Comparison of ENCODE assay signal across 8 mouse cellular contexts in genomic region chr15:96639630-96640029, GRCm38 (mm10). TPM values are rescaled to one million over a fixed set of nuclear protein-coding genes. Genes with fewer than 3 reads are reported as not detected.
A peak's percentile ranks its signal among the peaks of the same experiment; 100 is the strongest.
DNase-seq lines count a peak whose midpoint lies in the region; ATAC-seq and TF ChIP-seq lines count a peak whose summit lies in the region.

No protein-coding gene starts in this region.

- H3K27ac ChIP-seq in heart, postnatal 0 days (ENCODE audit: low read depth) = 0 out of 2 replicates have a peak overlapping the region, but pooled peaks have one; percentile 19
- no peak overlapping the region for H3K27ac ChIP-seq in heart, adult 2 months
- H3K27ac ChIP-seq in cortical plate, adult 2 months (ENCODE audit: insufficient read depth, low read length) = no peak overlapping the region
- peak overlapping the region; percentile 100; the same call in 1 of the 2 replicates for H3K27ac ChIP-seq in hindbrain, embryonic 14.5 days
- H3K27ac ChIP-seq in midbrain, embryonic 14.5 days (replicated peaks; ENCODE audit: low read depth, low read length) = 0 out of 2 replicates have a peak overlapping the region, but pooled peaks have one; percentile 52

- no peaks in the 10 kb centered on the region; the same call in 1 of the 2 replicates for H3K36me3 ChIP-seq in heart, postnatal 0 days (replicated peaks; ENCODE audit: control insufficient read depth, insufficient read depth, low read length)
- no peaks in the 10 kb centered on the region for H3K36me3 ChIP-seq in heart, adult 2 months (ENCODE audit: control insufficient read depth, insufficient read depth, low read length)
- peaks cover 11% of the 10 kb centered on the region for H3K36me3 ChIP-seq in hindbrain, embryonic 14.5 days (replicated peaks; ENCODE audit: control insufficient read depth, insufficient read depth)
- H3K36me3 ChIP-seq in midbrain, embryonic 14.5 days (ENCODE audit: control insufficient read depth, insufficient read depth, low read length) = peaks cover 15% of the 10 kb centered on the region; the same call in 1 of the 2 replicates

- no peaks in the 10 kb centered on the region for H3K27me3 ChIP-seq in heart, postnatal 0 days (ENCODE audit: control insufficient read depth, insufficient read depth, low read length)
- H3K27me3 ChIP-seq in heart, adult 2 months (ENCODE audit: control insufficient read depth, insufficient read depth, low read length) = no peaks in the 10 kb centered on the region; the same call in 1 of the 2 replicates
- no peaks in the 10 kb centered on the region for H3K27me3 ChIP-seq in hindbrain, embryonic 14.5 days (ENCODE audit: control insufficient read depth, insufficient read depth, low read length)
- no peaks in the 10 kb centered on the region for H3K27me3 ChIP-seq in midbrain, embryonic 14.5 days (ENCODE audit: control insufficient read depth, insufficient read depth, low read length)

- TF ChIP-seq POLR2A in heart, adult 2 months (IDR thresholded peaks at IDR 0.05; ENCODE audit: insufficient read depth, low read depth, low read length) = no peak
- no peak for TF ChIP-seq POLR2A in cortical plate, adult 2 months (IDR thresholded peaks at IDR 0.05; ENCODE audit: extremely low read depth, insufficient read depth, low read length)

- no peak overlapping the region for H3K4me3 ChIP-seq in heart, postnatal 0 days (ENCODE audit: low read depth, low read length)
- H3K4me3 ChIP-seq in heart, adult 2 months = no peak overlapping the region
- H3K4me3 ChIP-seq in cortical plate, adult 2 months (ENCODE audit: insufficient read depth, low read length) = peak overlapping the region; percentile 77
- H3K4me3 ChIP-seq in hindbrain, embryonic 14.5 days (replicated peaks; ENCODE audit: low read length) = peak overlapping the region; percentile 90
- peak overlapping the region; percentile 88 for H3K4me3 ChIP-seq in midbrain, embryonic 14.5 days (replicated peaks; ENCODE audit: low read depth, low read length)

- 53% methylated on average over 8 of the region's 8 CpGs for WGBS in heart, postnatal 0 days
- 81% methylated on average over 8 of the region's 8 CpGs for WGBS in heart, adult 2 months
- WGBS in hindbrain, embryonic 14.5 days = 53% methylated on average over 8 of the region's 8 CpGs
- 51% methylated on average over 8 of the region's 8 CpGs for WGBS in midbrain, embryonic 14.5 days

- intact Hi-C loops in heart, adult 2 months (cut with DNase I) = loop anchor here (5.0 kb wide), 1 partner anchor 72 kb away; no protein-coding TSS in a partner anchor

- H3K9me3 ChIP-seq in heart, postnatal 0 days (replicated peaks; ENCODE audit: control insufficient read depth, low read length) = no peaks in the 10 kb centered on the region
- H3K9me3 ChIP-seq in hindbrain, embryonic 14.5 days (ENCODE audit: control insufficient read depth, low read length) = no peaks in the 10 kb centered on the region; the same call in 1 of the 2 replicates
- H3K9me3 ChIP-seq in midbrain, embryonic 14.5 days (ENCODE audit: control insufficient read depth, low read length) = 0 out of 2 replicates have a peak, but pooled peaks cover 8% of the 10 kb centered on the region

- DNase-seq in heart, postnatal 0 days (ENCODE audit: low spot score) = no peak
- no peak for DNase-seq in heart, adult 2 months
- DNase-seq in hindbrain, embryonic 14.5 days (ENCODE audit: low spot score) = no peak
- DNase-seq in midbrain, embryonic 14.5 days = no peak
- no peak for DNase-seq in layer of hippocampus, adult 9-10 months (ENCODE audit: low spot score)
- no peak for DNase-seq in right cerebral cortex, adult 2 months (ENCODE audit: low spot score in 2 of 2)

- H3K4me2 ChIP-seq in heart, postnatal 0 days (ENCODE audit: low read depth, low read length) = peak overlapping the region; percentile 80; the same call in 1 of the 2 replicates
- H3K4me2 ChIP-seq in hindbrain, embryonic 14.5 days (replicated peaks) = peak overlapping the region; percentile 75
- peak overlapping the region; percentile 92 for H3K4me2 ChIP-seq in midbrain, embryonic 14.5 days (ENCODE audit: low read length)

- peaks cover 15% of the 10 kb centered on the region for H3K4me1 ChIP-seq in heart, postnatal 0 days (ENCODE audit: control insufficient read depth, insufficient read depth)
- H3K4me1 ChIP-seq in heart, adult 2 months (ENCODE audit: control insufficient read depth, insufficient read depth, low read length) = 0 out of 2 replicates have a peak, but pooled peaks cover 2% of the 10 kb centered on the region
- H3K4me1 ChIP-seq in cortical plate, adult 2 months (ENCODE audit: control insufficient read depth, insufficient read depth, low read length) = 0 out of 2 replicates have a peak, but pooled peaks cover 2% of the 10 kb centered on the region
- peaks cover 38% of the 10 kb centered on the region for H3K4me1 ChIP-seq in hindbrain, embryonic 14.5 days (replicated peaks; ENCODE audit: control insufficient read depth, insufficient read depth, low read length)
- H3K4me1 ChIP-seq in midbrain, embryonic 14.5 days (ENCODE audit: control insufficient read depth, insufficient read depth, low read length) = peaks cover 33% of the 10 kb centered on the region

- ATAC-seq in heart, postnatal 0 days (ENCODE audit: insufficient read depth, low read depth) = no peak
- ATAC-seq in hindbrain, embryonic 14.5 days (ENCODE audit: low FRiP score) = no peak
- no peak for ATAC-seq in midbrain, embryonic 14.5 days (ENCODE audit: low FRiP score, low TSS enrichment)
- no peak for ATAC-seq in frontal cortex, adult (ENCODE audit: low TSS enrichment)

- TF ChIP-seq CTCF in heart, postnatal 0 days (IDR thresholded peaks at IDR 0.05; ENCODE audit: low read depth) = no peak
- no peak for TF ChIP-seq CTCF in heart, adult 2 months (IDR thresholded peaks at IDR 0.05)
- no peak for TF ChIP-seq CTCF in cortical plate, adult 2 months (IDR thresholded peaks at IDR 0.05; ENCODE audit: extremely low read depth, insufficient read depth, low read length)

- no peaks in the 10 kb centered on the region for H3K79me2 ChIP-seq in heart, adult 2 months (replicated peaks; ENCODE audit: control insufficient read depth, insufficient read depth, low read length)

- H3K9ac ChIP-seq in heart, postnatal 0 days (replicated peaks; ENCODE audit: low read depth, low read length) = no peak overlapping the region
- H3K9ac ChIP-seq in heart, adult 2 months (ENCODE audit: low read depth, low read length) = no peak overlapping the region
- peak overlapping the region; percentile 100 for H3K9ac ChIP-seq in hindbrain, embryonic 14.5 days
- H3K9ac ChIP-seq in midbrain, embryonic 14.5 days (replicated peaks; ENCODE audit: low read length) = peak overlapping the region; percentile 99

- no peak for TF ChIP-seq EP300 in heart, postnatal 0 days (IDR thresholded peaks at IDR 0.05; ENCODE audit: low read depth)
- no peak for TF ChIP-seq EP300 in heart, adult 2 months (IDR thresholded peaks at IDR 0.05; ENCODE audit: insufficient read depth, low read depth, low read length)

RNA-seq across cellular contexts. Expression of gene Slc38a1, which starts 3.1 kb away (rescaled TPM):
- total RNA-seq in heart, postnatal 0 days (2014; rRNA removed; ENCODE audit: low replicate concordance) = 52.4 and 57.8 TPM in 2 replicates
- polyA plus RNA-seq in heart, postnatal 0 days (2015; fragmentation: Nextera tagmentation; extraction: Ambion mirVana) = 43.6 and 56.7 TPM in 2 replicates
- total RNA-seq in heart, adult 2 months (2021) = 10 to 100 TPM; 11.8 to 12.8 TPM
- polyA plus RNA-seq in heart, adult 2 months (2012; rRNA removed) = 12.7 and 14.2 TPM in 2 replicates
- polyA plus RNA-seq in cortical plate, adult 2 months (2012; rRNA removed) = 57.3 and 59.2 TPM in 2 replicates
- 133 and 144 TPM in 2 replicates for polyA plus RNA-seq in hindbrain, embryonic 14.5 days (2014; fragmentation: Nextera tagmentation; extraction: Ambion mirVana)
- 147 and 150 TPM in 2 replicates for polyA plus RNA-seq in midbrain, embryonic 14.5 days (2014; fragmentation: Nextera tagmentation; extraction: Ambion mirVana)

RNA-seq across cellular contexts. Expression of gene Slc38a2, which starts 59.9 kb away (rescaled TPM):
- total RNA-seq in heart, postnatal 0 days (2014; rRNA removed; ENCODE audit: low replicate concordance) = 225 and 263 TPM in 2 replicates
- 130 and 144 TPM in 2 replicates for polyA plus RNA-seq in heart, postnatal 0 days (2015; fragmentation: Nextera tagmentation; extraction: Ambion mirVana)
- total RNA-seq in heart, adult 2 months (2021) = 100 to 1,000 TPM; 149 to 209 TPM
- 59.3 and 109 TPM in 2 replicates for polyA plus RNA-seq in heart, adult 2 months (2012; rRNA removed)
- 52.4 and 58.6 TPM in 2 replicates for polyA plus RNA-seq in cortical plate, adult 2 months (2012; rRNA removed)
- 125 and 141 TPM in 2 replicates for polyA plus RNA-seq in hindbrain, embryonic 14.5 days (2014; fragmentation: Nextera tagmentation; extraction: Ambion mirVana)
- 131 and 159 TPM in 2 replicates for polyA plus RNA-seq in midbrain, embryonic 14.5 days (2014; fragmentation: Nextera tagmentation; extraction: Ambion mirVana)

Comparison
In these comparisons a context has a peak if more than half of its experiments do, and no peak if none do; other contexts are left out.
1. H3K27ac ChIP-seq: peak in heart, postnatal 0 days (single experiment), hindbrain, embryonic 14.5 days (single experiment) and midbrain, embryonic 14.5 days (single experiment); none in heart, adult 2 months (single experiment) and cortical plate, adult 2 months (single experiment).
2. H3K4me3 ChIP-seq: peak in cortical plate, adult 2 months (single experiment), hindbrain, embryonic 14.5 days (single experiment) and midbrain, embryonic 14.5 days (single experiment); none in heart, postnatal 0 days (single experiment) and heart, adult 2 months (single experiment).
3. H3K9ac ChIP-seq: peak in hindbrain, embryonic 14.5 days (single experiment) and midbrain, embryonic 14.5 days (single experiment); none in heart, postnatal 0 days (single experiment) and heart, adult 2 months (single experiment).
4. Peak in every context shown above with its lines, with median percentiles within 50 percentile points of each other: H3K4me2 ChIP-seq.